Mouse (Mus musculus): ENCODE data around the gene Wnt10a.

DNA sequence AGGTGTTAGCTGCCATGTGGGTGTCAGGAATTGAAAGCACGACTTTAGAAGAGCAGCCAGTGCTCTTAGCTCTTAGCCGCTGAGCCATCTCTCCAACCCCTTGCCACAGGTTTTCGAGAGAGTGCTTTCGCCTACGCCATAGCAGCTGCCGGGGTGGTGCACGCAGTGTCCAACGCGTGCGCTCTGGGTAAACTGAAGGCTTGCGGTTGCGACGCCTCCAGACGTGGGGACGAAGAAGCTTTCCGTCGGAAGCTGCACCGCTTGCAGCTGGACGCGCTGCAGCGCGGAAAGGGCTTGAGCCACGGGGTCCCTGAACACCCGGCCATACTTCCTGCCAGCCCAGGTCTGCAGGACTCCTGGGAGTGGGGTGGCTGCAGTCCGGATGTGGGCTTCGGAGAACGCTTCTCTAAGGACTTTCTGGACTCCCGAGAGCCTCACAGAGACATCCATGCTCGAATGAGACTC is 9.1 kb downstream of the Wnt10a start:
- TF ChIP-seq CTCF (IDR thresholded peaks at IDR 0.05; ENCODE audit: low read depth) (no peak), EP300 (IDR thresholded peaks at IDR 0.05; ENCODE audit: low read depth) (no peak)

All from liver, embryonic 14.5 days (tissue).